In genomic region chr2:10783071-10783470, GRCm38 (mm10) we compare ENCODE assay signal across 21 mouse cellular contexts.
DNase-seq lines count a peak whose midpoint lies in the region; ATAC-seq and TF ChIP-seq lines count a peak whose summit lies in the region.
"Had no signal": no experiment of that assay in that cellular context is flagged by ENCODE, and none has a peak within 500 bp of the region (broad histone marks: within the 10 kb centered on the region; RNA-seq: fewer than 3 reads in every experiment).

No protein-coding gene starts in this region.

- 58% methylated on average over 7 of the region's 7 CpGs for WGBS in forebrain, postnatal 0 days
- 54% methylated on average over 7 of the region's 7 CpGs for WGBS in forebrain, embryonic 16.5 days
- WGBS in neural tube, embryonic 14.5 days: 55% methylated on average over 7 of the region's 7 CpGs

- H3K9ac ChIP-seq in forebrain, postnatal 0 days: no peak overlapping the region
- H3K9ac ChIP-seq in forebrain, embryonic 16.5 days (replicated peaks; ENCODE audit: low read depth, low read length): no peak overlapping the region
- no peak overlapping the region for H3K9ac ChIP-seq in neural tube, embryonic 14.5 days (replicated peaks; ENCODE audit: low read depth, low read length)
- H3K9ac ChIP-seq: heart, embryonic 15.5 days; midbrain, embryonic 13.5 days had no signal

- H3K27ac ChIP-seq in forebrain, postnatal 0 days (ENCODE audit: low read depth, low read length): no peak overlapping the region
- no peak overlapping the region for H3K27ac ChIP-seq in forebrain, embryonic 16.5 days (ENCODE audit: low read length)
- no peak overlapping the region for H3K27ac ChIP-seq in neural tube, embryonic 14.5 days (ENCODE audit: low read depth, low read length)
- H3K27ac ChIP-seq in left cerebral cortex, adult 2 months: no peak overlapping the region
- H3K27ac ChIP-seq: heart, adult 2 months; heart, embryonic 15.5 days; midbrain, embryonic 13.5 days had no signal

- H3K9me3 ChIP-seq in forebrain, postnatal 0 days (ENCODE audit: low read length): no peaks in the 10 kb centered on the region
- H3K9me3 ChIP-seq in forebrain, embryonic 16.5 days (ENCODE audit: control insufficient read depth, low read length): no peaks in the 10 kb centered on the region
- H3K9me3 ChIP-seq in neural tube, embryonic 14.5 days (ENCODE audit: control insufficient read depth, low read length): no peaks in the 10 kb centered on the region
- H3K9me3 ChIP-seq: heart, embryonic 15.5 days; midbrain, embryonic 13.5 days had no signal

- H3K36me3 ChIP-seq in forebrain, postnatal 0 days (ENCODE audit: insufficient read depth): no peaks in the 10 kb centered on the region
- H3K36me3 ChIP-seq in forebrain, embryonic 16.5 days (ENCODE audit: control insufficient read depth, insufficient read depth): no peaks in the 10 kb centered on the region
- H3K36me3 ChIP-seq in neural tube, embryonic 14.5 days (ENCODE audit: control insufficient read depth, insufficient read depth, low read length): no peaks in the 10 kb centered on the region
- H3K36me3 ChIP-seq: heart, embryonic 15.5 days; midbrain, embryonic 13.5 days had no signal

- no peak overlapping the region for H3K4me3 ChIP-seq in forebrain, postnatal 0 days (ENCODE audit: low read depth, low read length)
- no peak overlapping the region for H3K4me3 ChIP-seq in forebrain, embryonic 16.5 days (replicated peaks; ENCODE audit: low read length)
- no peak overlapping the region for H3K4me3 ChIP-seq in neural tube, embryonic 14.5 days (ENCODE audit: low read depth, low read length)
- H3K4me3 ChIP-seq in left cerebral cortex, adult 2 months: no peak overlapping the region
- H3K4me3 ChIP-seq: heart, adult 2 months; heart, embryonic 15.5 days; midbrain, embryonic 13.5 days had no signal

- no peak overlapping the region for H3K4me2 ChIP-seq in forebrain, postnatal 0 days (ENCODE audit: low read depth)
- no peak overlapping the region for H3K4me2 ChIP-seq in forebrain, embryonic 16.5 days (ENCODE audit: low read length)
- no peak overlapping the region for H3K4me2 ChIP-seq in neural tube, embryonic 14.5 days (ENCODE audit: low read depth, low read length)
- H3K4me2 ChIP-seq: heart, embryonic 15.5 days; liver, embryonic 11.5 days; midbrain, embryonic 13.5 days had no signal

- H3K4me1 ChIP-seq in forebrain, postnatal 0 days (ENCODE audit: insufficient read depth): no peaks in the 10 kb centered on the region
- peaks cover 2% of the 10 kb centered on the region for H3K4me1 ChIP-seq in forebrain, embryonic 16.5 days (replicated peaks; ENCODE audit: control insufficient read depth, insufficient read depth, low read length)
- no peaks in the 10 kb centered on the region for H3K4me1 ChIP-seq in neural tube, embryonic 14.5 days (ENCODE audit: control insufficient read depth, insufficient read depth, low read length)
- H3K4me1 ChIP-seq: heart, embryonic 15.5 days had no signal

- ATAC-seq in forebrain, postnatal 0 days: peak; percentile 51; the same call in 1 of the 2 replicates
- ATAC-seq in forebrain, embryonic 16.5 days: no peak
- ATAC-seq in neural tube, embryonic 14.5 days (ENCODE audit: low read depth): peak; percentile 56; the same call in 1 of the 2 replicates
- ATAC-seq: activated CD4-positive, CD25-positive, alpha-beta regulatory T cell, adult 4 months; forebrain, embryonic 14.5 days; intestine, embryonic 16.5 days had no signal

- intact Hi-C loops in left cerebral cortex, adult 2 months (cut with DNase I): no loop called here

- H3K27me3 ChIP-seq in forebrain, postnatal 0 days (ENCODE audit: insufficient read depth, low read length): peaks cover 16% of the 10 kb centered on the region; the same call in 1 of the 2 replicates
- H3K27me3 ChIP-seq in forebrain, embryonic 16.5 days (replicated peaks; ENCODE audit: control insufficient read depth, insufficient read depth, low read length): peaks cover 8% of the 10 kb centered on the region; the same call in 1 of the 2 replicates
- H3K27me3 ChIP-seq in neural tube, embryonic 14.5 days (ENCODE audit: control insufficient read depth, insufficient read depth, low read length): no peaks in the 10 kb centered on the region
- H3K27me3 ChIP-seq: heart, embryonic 15.5 days; midbrain, embryonic 13.5 days had no signal

- DNase-seq in forebrain, postnatal 0 days: no peak
- no peak for DNase-seq in neural tube, embryonic 10.5 days (ENCODE audit: extremely low spot score, low spot score)
- peak; percentile 47 for DNase-seq in brain, adult 2 months (ENCODE audit: low read depth, low spot score)
- DNase-seq in left cerebral cortex, adult 8-10 months (ENCODE audit: low spot score in 2 of 2): no peak
- DNase-seq in left cerebral cortex, adult 2 months (ENCODE audit: extremely low spot score in 1 of 2, low spot score in 2 of 2): no peak
- DNase-seq in kidney, postnatal 25 days: no peak
- DNase-seq: adrenal gland, postnatal 14 days; cerebellum, adult 9-10 months; gastrocnemius, postnatal 10 days; heart, adult 2 months; kidney, postnatal 10 days; lung, adult 2 months; thymus, adult 2 months had no signal

- no peak for TF ChIP-seq CTCF in forebrain, postnatal 0 days (IDR thresholded peaks at IDR 0.05; ENCODE audit: low read depth)
- TF ChIP-seq CTCF in left cerebral cortex, adult 2 months (IDR thresholded peaks at IDR 0.05): no peak
